Mouse (Mus musculus) kidney, adult 9 months (tissue): ENCODE data around the gene Dis3l2.

Experiments used
- DNase-seq: peaks from one replicate; pipeline ENCODE4 v3.0.0; 2022

The Dis3l2 gene

DNA sequence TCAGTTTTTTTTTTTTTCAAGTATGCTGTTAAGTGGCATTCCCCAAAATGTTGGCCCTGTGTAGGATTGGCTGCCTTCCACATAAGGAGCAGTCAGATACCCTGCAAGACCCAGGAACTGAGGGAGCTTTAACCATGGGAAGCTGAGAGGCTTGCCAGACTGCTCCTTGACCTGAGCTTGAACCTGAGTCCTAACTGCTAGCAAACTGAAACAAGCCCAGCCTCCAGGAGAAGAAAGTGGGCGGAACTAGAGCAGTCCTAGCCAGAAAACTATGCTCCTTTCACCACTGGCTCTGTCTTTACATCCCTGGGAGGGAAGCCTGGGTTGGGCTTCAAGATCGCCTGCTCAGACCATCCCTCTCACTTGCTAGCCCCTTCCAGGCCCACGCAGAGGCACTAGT is 308.1 kb downstream of the Dis3l2 start:
- no peak for DNase-seq

DNA sequence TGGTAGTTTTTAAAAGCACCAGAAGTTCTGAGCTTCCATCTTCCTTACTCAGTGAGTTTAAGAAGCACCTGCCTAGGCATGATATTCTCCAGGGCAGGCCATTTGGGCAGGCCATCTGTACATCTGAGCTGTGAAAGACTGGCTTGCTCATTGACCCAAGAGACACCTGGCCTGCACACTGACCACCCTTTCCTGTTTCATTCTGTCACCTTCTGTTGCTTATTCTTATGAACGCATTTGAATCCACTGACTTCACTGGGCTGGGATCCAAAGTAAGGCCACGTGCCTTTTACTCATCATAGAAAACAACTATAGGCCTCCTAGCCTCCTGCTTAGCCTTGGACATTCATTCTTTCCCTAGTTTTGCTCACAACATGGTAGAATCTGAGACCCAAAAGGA is 309.0 kb downstream of the Dis3l2 start:
- no peak for DNase-seq

DNA sequence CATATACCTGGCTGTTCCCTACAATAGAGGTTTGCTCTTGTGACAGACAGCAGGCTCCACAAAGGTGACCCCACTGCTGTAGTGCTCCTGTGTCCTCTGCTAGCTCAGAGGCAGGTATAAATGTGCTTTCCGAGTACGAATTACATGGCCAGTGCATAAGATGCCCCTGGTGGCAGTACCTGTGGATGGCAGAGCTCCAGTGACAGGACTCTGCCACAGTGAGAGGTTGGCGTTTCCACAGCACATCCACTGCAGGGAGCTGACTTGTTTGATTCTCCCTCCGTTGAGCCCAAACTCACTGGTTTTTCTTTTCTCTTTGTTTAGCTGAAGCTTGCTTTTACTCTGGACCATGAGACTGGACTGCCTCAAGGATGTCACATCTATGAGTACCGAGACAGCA is 317.1 kb downstream of the Dis3l2 start:
- DNase-seq: no peak

DNA sequence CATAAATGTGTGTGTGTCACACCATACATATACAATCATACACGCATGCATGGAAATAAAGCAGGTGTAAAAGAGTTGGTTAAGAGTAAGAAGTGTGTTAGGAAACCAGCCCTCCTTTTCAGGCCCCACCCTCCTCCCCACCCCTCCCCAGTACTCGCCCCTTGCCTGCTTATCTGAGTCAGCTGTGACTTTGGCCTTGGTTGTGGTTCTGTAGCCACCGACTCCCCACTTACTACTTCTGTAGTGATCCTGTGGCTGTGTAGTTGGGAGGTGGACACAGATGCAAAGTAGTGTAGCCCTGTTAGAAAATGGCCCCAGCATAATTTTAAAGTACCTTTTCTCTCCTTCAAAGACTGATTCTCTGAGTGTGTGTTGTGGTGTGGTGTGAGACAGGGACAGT is 318.0 kb downstream of the Dis3l2 start:
- no peak for DNase-seq

DNA sequence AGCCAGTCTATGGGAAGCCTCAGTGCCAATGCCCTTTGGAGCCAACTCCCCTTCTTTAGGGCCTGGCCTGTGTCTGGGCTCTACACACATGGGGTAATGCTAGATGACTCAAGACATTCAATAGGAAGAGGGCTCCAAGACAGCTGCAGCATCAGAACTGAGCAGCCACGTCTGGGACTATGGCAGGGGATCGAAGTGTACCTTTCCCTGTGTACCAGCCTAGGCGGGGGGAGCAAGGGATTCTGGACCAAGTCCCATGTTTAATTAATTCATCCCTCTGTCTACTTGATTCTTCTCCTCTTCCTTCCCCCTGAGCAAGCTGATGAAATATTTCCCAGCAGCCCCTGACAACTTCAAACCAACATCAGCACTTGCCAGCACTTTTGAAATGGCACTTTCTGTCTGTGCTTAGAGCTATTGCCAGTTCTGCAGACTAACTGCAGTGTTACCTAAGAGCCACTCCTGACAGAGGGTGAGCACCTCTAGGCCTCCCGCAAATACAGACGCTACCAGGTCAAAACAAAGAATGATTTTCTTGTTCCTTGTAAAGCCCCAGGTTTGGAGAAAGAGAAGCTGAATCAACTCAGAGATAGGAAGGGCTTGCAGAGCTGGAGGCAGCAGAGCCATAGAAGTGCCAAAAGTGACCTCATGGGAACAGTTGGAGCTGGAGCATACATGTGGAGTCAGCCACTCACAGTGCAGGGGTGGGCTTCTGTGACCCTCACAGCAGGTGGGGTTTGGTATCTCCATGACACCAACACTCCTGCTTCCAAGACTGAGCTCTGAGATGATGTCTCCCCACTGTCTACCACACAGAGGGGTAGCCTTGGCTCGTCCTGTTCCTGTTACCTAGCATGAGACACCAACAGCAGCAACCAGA is 319.9 kb downstream of the Dis3l2 start:
- no peak for DNase-seq

DNA sequence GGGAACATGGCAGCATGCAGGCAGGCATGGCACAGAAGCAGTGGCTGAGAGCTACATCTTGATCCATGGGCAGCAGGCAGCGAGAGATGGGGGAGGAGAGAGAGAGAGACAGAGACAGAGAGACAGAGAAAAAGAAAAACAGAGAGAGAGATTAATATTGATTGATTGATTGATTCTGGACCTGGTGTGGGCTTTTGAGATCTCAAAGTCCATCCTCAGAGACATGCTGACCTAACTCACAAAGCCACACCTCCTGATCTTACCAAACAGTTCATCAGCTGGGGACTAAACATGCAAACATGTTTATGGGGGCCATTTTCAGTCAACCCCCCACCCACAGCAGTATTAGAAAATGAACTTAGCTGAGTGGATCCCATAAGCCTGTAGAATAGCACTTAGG is 321.4 kb downstream of the Dis3l2 start:
- no peak for DNase-seq

DNA sequence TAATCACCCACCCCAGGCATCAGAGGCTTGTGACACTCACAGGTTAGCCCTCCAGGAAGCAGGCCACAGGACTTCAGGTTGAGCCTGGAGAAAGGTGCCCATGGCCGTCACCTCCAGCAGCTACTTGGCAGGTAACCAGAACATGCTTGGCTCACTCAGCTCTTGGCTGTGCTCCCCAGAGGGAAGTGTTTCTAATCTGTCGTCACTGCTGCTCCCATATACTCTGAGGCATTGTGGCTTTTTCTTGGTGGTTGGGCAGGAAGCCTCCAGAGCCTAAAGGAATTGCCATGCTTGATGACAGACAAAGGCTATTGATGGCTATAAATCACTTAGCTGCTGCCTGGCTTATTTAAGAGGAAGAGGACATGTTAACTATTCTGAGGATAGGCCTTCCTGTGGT is 325.2 kb downstream of the Dis3l2 start:
- peak; percentile 65 for DNase-seq

DNA sequence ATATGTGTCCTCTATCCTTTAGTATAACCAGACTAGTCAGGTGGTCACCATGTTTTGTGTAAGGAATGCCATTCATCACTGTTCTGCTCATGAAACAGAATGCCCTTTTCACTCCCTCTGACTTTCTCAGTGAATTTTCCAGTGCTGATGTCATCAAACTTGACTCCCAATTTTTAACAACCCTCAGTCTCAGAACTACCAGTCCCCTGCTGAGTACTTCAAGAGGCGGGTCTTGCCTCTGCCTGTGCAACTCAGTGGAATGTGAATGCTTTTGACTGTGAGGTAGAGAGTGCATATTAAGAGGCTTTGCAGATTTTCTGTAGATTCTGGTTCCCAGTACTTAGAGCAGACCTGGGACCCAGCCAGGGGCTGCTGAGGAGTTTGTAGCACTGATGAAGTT is 327.0 kb downstream of the Dis3l2 start:
- no peak for DNase-seq

DNA sequence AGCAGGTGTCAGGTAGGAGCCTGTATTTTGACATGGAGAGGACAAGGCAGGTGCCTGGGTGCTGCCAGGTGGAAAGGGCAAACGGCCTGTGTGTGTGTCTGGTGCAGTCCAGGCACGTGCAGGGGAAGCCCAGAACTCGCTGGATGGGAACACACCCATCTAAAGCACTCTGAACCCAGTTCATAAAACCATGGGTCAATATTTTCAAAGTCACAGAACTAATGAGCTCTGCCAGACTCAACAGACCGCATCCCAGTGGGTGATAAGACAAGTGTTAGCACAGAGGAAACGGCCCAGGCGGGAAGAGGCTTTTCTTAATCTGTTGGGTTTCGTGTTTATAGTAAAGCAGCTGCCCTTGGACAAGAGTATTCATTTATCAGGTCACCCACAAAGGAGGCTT is 328.9 kb downstream of the Dis3l2 start:
- DNase-seq: peak; percentile 36

DNA sequence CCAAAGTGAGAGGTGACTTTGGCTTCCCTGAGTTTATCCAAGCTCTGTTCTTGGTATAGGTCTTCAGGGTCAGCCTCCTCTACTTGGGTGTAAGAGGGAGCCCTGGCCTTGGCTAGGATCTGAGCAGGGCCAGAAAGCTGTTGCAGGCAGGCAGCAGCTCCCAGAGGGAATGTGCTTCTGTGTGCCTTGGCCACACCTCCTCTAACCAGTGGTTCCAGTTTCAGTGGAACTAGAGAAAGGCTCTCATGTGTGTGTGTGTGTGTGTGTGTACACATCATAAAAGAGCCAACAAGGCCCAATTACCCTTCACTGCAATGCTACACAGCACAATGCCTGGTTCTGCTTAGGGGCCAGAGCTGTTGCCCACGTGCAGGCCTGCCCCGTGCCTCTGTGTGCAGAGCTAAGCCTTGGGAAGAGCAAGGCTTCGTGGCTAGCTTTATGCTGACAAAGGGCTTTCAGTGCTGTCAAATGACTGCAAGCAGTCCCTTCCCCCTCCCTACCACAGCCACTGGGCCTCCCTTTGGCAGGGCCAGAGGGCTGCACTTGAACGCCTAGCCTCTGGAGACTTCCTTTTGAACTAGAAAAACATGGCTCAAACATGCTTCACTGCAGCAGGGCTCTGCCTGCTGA is 332.0 kb downstream of the Dis3l2 start:
- DNase-seq: peak; percentile 40

DNA sequence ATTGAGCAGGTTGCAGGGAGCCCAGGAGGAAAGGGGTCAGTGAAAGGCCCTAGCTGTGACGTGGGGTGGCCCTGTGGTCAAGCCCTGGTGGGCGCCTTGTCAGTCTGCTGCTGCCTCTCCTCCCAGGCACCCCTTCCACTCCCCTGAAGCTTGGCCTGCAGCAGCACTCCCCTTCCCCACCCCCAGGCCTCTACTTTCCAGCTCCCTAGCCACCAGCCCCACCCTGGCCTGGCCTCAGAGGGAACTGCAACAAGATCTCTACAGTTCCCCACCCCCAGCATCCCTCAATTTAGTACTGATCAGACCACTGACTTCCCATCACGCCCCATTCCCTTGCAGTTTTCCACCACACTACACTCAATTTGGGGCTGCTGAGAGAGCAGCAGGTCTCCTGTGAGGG is 332.7 kb downstream of the Dis3l2 start:
- DNase-seq: no peak

DNA sequence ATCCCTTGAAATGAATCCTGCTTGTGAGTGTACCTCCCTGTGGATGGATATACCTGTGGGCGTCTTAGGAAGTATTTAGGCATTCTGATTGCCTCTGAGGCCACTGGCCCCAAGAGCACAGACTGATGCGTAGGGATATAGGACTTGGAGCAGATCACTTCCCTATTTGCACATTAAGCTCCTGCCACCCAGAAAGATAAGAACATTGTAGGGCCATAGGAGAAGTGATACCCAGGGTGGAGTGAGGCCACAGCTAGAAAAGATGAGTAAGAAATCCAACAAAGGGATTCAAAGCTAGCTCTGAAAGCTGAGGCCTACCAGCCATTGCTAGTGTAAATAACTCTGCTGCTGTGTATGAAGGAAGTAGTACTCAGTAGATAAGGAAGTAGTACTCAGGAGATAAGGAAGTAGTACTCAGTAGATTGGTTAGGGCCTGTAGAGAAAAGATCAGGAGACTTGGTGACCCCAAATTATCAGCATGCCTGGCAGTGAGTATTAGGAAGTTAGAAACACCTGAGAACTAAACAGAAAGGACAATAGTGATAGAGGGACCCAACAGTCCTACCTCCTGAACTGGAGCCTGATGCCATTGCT is 335.0 kb downstream of the Dis3l2 start:
- no peak for DNase-seq

DNA sequence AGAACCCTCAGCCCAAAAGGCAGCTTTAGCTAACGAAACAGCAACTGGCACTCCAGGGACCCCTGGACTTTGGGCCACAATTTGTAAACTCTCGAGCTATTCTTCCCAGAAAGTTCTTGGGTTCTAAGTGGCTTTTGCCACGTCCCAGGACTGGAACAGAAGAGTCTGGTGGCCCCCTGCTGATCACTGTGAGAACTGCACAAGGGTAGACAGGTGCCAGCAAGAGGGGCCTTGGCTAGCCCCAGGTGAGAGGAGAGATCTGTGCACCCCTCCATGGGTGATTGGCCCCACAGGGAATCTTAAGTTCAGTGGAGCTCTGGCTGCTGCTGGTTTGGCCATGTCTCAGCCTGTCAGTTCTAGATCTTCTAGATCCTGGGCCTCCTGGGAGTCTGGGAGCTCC is 337.5 kb downstream of the Dis3l2 start:
- DNase-seq: peak; percentile 70

DNA sequence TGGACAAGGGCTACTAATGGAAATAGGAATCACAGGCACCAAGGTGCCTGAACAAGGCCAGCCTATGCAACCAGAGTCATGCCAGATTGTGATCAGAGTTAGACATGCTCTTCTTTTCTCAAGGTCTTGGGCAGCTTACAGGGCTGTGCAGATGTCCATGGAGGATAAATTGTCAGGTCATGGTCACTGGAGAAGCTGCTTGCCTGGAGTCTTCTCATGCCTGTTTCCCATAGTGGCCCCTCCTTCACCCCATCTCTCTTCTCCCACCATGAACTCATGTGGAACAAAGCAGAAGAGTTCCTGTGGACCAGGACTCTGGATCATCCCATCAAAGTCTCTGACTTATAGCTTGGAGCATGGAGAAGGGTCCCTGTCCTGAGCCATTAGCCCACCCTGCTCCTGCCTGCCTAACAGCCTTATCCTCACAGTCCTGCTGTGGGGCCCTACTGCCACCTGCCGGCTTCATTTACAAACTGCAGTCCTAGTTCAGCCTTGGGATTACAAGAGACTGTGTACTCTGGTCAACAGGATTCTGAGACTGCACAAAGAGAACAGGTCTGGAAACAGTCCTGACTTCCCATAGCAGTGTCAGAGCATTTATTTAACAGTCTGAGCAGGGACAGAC is 338.3 kb downstream of the Dis3l2 start:
- peak; percentile 73 for DNase-seq

DNA sequence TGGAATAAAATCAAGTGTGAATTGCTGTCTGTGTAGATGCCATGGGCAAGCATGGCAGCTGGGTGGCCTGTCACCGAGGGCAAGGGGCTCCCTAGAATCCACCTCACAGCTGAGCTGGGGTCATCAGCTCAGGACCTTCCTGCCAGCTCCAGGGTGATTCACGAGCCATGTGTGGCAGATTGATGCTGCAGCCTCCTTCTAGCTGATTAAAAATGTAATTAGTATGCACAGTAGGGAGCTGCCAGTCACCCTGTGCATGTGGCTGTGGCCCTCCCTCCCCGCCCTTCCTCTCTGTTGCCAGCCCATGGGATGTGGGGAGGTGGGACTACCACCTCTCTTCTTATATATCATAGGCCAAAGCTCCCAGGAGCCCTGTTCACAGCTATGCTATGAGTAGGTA is 346.5 kb downstream of the Dis3l2 start:
- DNase-seq: no peak

DNA sequence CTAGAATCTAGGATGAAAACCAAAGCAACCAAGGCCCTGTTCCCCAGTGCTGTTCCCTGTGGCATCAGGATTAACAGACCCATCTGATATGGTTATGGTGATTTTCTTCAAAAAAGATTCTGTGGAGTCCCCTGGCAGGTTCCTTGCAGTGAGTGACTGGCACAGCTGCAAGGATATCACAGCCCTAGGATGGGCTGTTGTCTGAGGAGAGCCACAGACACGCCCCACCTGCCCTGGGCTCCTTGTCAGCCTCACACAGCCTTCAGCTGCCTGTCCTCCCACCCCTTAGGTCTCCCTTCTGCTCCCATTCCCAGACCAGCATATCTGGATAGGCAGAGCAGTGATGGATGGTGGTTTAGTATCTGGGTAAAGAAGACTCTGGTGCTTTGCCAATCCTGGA is 347.1 kb downstream of the Dis3l2 start:
- no peak for DNase-seq

DNA sequence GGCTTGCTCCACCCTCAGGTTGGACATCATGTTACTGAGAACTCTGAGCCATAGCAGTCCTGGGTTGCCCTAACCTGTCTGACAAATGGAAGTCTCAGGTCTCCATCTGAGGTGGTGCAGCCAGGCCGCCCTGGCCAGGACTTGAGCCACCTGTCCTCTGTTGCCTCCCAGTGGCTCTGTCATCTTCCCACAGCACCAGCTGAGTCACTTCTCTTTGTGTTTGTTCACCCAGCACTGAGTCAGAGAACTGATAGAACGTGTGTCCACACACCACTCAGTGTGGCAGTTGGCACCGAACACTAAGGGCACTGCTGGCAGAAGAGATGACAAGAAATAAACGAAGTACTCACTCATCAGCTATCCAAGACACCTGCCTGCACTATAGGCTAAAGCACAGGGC is 347.8 kb downstream of the Dis3l2 start:
- DNase-seq: no peak

DNA sequence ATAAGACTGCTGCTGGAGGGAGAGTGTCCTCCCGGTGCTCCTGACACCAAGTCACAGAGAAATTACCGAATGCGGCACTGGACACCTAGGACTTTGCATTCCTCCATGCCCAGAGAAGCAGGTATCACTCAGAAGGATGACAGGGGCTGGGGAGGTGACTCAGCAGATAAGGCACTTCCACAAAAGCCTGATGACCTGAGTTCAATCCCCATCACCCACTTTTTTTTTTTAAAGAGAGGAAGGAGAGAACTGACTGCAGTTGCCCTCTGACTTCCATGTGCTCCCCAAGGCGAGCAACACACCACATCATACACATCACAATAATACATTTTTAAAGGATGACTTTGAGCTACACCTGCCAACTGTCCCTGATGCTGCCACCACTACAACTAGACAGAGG is 353.5 kb downstream of the Dis3l2 start:
- DNase-seq: no peak

DNA sequence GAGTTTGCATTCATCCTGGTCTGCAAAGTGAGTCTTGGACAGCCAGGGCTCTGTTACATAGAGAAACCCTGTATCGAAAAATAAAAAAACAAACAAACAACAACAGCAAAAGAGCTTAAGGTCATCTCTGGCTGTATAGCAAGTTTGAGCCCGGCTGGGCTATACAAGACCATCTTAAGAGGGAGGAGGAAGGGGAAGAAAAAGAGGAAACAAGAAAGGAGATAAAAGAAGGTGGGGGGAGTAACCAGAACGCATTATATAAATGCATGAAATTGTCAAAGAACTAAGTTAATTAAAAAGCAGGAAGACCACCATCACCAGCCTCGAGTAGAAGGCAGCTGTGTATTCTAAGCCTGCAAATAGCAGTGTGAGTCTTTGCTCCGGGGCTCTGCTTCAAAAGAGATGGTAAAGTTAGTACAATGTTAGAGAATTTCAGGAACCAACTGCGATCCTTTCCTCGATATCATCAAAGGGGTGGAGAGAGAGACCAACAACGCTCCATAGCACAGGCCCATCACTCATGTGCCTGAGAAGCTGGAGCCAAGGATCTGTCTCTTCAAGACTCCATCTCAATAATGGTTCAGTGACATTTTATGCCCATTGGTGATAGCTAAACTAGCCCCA is 355.5 kb downstream of the Dis3l2 start:
- DNase-seq: no peak

DNA sequence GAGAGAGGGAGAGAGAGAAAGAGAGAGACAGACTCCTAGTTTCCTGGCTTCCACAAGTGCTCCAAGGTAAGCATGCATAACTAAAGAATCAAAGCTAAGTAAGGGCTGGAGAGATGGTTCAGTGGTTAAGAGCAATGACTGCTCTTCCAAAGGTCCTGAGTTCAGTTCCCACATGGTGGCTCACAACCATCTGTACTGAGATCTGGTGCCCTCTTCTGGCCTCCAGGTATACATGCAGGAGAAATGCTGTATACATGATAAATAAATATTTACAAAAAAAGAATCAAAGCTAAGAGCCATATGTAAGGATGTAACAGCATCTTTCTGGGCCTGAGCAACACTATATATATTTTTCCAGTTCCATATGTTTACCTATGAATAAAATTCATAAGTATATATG is 357.3 kb downstream of the Dis3l2 start:
- no peak for DNase-seq

DNA sequence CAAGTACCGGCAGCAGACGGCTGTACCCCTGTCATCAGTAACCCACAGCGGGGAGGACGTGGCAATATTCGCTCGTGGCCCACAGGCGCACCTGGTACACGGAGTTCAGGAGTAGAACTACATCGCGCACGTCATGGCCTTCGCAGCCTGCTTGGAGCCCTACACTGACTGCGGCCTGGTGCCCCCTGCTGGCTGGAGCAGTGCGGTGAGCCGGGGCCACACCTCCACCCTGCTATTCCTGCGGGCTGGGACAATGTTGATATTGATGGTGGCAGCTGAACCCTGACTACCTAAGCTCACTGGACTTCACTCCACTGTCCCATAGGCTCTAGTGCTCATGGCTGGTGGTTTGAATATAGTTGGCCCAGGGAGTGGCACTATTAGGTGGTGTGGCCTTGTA is 367.1 kb downstream of the Dis3l2 start:
- DNase-seq: peak; percentile 33

DNA sequence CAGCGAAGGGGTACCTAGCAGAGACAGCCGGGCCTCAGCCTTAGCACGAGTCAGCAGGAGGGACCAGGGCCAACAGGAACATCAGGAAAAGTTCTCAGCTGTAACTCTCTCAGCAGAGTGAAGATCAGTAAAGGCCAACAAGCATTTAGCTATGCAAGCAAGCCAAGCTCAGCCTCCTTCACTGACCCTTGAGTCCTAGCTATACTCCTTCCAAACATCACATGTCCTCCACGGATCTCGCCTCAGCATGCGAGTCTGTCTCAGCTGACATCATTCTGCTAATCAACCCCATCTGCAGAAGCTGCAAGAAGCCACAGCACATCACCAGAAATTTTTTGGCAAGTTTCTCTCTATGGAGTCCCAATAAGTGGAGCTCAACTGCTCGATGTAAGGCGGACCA is 370.2 kb downstream of the Dis3l2 start:
- DNase-seq: no peak

DNA sequence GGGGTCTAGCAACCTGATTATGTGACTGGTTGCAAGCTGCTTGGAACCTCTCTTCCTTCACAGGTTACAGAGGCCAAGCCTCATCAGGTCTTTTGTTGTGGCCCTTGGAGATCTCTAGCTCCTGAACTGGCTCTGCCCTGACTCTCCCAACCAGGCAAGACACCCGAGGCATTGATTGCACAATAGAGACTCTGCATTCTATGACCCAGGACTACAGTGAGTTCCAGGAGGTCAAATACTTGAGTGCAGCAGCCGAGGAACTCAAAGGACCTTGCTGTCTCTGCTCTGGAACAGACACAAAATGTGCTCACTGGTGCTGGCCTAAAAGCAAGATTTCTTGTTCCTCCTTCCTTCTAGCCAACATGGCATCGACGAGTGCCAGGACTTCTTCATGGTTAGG is 382.6 kb downstream of the Dis3l2 start:
- DNase-seq: no peak
